Mouse (Mus musculus): ENCODE measurements around the gene Serpina3k.
A peak's percentile ranks its signal among the peaks of the same experiment; 100 is the strongest.
"Not testable (repeated sequence)": the region's sequence is repeated elsewhere in the genome, so short reads cannot be mapped to it uniquely, and the experiment has no call there.

Gene Serpina3k

GRCm38 (mm10) chr12:104338226-104338625, at the start of gene Serpina3k, which contains the start of gene Serpina3m:
Serpina3k (plus strand) TSS chr12:104338486.
Serpina3m (plus strand) TSS chr12:104338486.
- DNase-seq: not testable (repeated sequence)

DNA sequence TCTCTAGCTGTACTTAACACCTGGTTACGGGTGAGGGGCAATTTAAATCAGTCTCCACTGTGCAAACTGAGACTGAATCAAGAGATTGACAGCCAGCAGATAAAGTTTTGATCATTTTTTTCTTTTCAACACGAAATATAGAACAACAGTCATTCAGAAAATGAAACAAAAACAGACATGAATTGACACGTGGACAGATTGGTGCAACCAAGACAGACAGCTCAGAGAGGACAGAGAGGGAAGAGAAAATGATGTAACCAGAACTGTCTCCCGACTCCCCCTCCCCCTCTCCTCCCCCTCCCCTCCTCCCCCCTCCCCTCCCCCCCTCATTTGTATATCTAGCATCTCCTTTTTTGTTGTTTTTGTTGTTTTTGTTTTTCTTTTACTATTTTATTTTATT, 48.4 kb upstream of the Serpina3k start:
- no peak for DNase-seq

GRCm38 (mm10) chr12:104293963-104294362, 44.3 kb upstream of the Serpina3k start:
- no peak for DNase-seq

- no peak for DNase-seq
Measured at GRCm38 (mm10) chr12:104298049-104298448, 40.2 kb upstream of the Serpina3k start.

DNA sequence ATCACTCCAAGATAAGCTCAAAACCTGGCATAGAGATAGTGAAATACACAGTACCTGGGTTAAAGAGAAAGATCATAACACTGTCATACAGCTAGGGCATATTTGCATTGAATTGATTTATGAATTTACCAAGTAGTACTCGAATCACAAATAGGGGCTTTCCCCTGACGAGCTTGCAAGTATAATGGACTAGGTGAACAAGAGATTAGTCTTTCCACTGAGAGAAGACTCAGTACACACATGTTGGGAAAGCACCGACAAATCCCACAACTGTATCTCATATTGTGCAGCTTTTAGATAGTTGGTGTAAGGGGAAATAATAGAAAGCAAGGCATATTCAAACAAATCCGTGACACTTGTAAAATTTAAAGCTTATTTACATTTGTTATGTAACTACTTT, 32.3 kb upstream of the Serpina3k start:
- DNase-seq: no peak

- DNase-seq: no peak
Measured at GRCm38 (mm10) chr12:104314253-104314652, 24.0 kb upstream of the Serpina3k start, which contains the start of gene Serpina3j. Serpina3j (plus strand) TSS chr12:104314553.

DNA sequence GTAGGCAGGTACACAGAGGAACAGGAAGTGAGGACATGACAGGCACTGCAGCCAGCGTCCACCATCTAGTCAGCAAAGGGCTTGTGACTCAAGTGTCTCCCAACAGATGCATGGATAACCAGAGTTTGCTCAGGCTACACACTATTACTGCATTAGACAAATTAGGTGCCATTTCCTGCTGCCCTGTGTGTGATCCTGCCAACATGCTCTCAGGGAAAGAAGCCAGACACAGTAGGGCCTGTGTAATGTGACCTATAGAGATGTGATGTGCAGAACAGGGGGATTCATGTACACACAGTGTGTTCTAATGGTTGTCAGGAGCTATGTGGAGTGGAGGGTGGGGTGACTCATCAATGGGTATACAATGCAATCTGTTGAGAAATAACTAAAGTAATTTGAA, 15.8 kb upstream of the Serpina3k start:
- DNase-seq: no peak

GRCm38 (mm10) chr12:104331701-104332100, 6.6 kb upstream of the Serpina3k start:
- no peak for DNase-seq

DNA sequence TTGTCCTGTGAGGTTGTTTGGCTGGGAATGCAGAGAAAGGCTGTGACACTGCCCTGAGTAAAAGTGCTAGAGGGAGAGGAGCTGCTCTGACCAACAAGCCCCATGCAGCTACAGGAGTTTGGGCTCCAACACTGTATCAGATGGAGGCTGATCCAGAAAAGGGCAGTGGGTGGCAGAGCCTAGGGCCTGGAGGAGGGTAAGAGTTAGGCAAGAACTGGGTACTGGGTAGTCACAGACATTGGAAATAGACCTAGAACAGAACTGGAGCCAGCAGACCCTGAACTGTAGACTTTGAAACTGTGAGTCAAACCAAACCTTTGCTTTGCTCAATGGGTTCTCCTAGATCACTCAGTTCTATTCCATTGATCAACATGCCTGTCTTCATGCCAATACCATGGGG, 1.4 kb upstream of the Serpina3k start:
- not testable (repeated sequence) for DNase-seq

GRCm38 (mm10) chr12:104338705-104339104, 419 bp downstream of the Serpina3k start:
- no peak for DNase-seq

- DNase-seq: not testable (repeated sequence)
Measured at GRCm38 (mm10) chr12:104342489-104342888, 4.2 kb downstream of the Serpina3k start.

DNA sequence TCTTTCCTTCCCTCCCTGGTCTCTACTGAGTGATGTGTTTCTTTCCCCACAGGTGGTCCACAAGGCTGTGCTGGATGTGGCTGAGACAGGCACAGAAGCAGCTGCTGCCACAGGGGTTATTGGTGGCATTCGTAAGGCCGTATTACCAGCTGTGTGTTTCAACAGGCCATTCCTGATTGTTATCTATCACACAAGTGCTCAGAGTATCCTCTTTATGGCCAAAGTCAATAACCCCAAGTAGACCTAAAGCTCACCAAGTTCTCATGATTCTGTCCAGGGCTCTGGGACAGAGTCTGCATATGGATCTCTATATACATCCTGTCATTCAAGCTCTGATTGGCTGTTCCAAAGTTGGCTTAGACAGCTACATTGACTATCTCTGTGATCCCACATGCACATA, 6.9 kb downstream of the Serpina3k start:
- no peak for DNase-seq

GRCm38 (mm10) chr12:104345707-104346106, 7.4 kb downstream of the Serpina3k start:
- no peak for DNase-seq

GRCm38 (mm10) chr12:104347091-104347490, 8.8 kb downstream of the Serpina3k start:
- DNase-seq: no peak

- DNase-seq: peak in 1 of 2 experiments; percentile 6
Measured at GRCm38 (mm10) chr12:104351812-104352211, 13.5 kb downstream of the Serpina3k start.

DNA sequence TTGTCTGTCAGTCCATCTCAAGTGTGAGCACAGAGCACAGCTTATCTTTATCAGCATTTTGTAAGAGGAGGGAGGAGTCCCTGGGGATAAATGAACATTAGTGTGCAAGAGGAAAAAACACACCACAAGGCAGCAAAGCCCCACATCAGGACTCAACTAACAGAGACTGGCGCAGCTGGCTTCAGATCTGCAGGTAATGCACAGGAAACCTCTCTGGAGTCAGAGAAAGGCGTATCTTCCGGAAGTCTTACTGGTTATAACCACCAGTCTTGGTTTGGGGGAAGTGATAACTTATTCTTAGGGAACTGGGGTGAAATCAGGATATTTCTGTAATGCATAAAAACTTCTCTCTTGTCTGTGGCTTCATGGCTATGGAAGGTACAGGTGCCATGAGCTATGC, 17.7 kb downstream of the Serpina3k start:
- no peak for DNase-seq

- no peak for DNase-seq
Measured at GRCm38 (mm10) chr12:104369986-104370385, 31.7 kb downstream of the Serpina3k start.

DNA sequence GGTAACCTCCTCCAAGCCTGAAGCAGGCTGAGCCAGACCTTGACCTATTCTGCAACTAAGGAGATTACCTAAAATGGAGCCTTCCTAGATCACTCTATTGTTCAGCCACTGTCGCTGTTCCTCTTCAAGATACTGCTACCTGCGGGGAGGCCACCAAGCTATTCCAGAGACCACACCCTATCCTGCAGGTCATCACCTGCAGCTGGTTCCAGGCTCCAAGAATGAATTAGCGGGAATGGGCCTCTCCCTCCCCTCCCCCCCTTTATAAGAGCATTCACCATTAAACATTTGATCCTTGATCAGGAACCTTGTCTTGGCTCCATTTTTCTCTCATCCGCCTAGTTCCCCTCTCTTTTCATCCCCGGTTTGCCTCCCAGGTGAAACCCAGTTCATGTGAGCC, 38.9 kb downstream of the Serpina3k start:
- DNase-seq: not testable (repeated sequence)

DNA sequence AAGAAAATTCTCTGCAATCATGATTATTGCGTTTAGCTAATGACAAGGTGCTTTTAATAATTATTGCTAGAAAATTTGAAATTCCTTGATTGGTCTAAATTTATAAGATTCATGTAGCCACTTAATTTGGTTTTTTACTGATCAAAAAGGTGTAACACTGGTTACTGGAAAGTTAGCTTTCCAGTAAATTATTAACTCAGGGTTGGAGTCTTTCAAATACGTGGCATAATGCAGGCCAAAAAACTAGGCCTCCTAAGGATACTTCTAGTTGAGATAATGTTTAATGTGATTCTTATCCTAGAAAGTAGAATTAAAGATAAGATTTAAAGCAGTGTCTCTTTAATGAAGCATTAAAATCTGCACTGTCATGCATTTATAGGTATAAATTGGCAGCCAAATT, 40.1 kb downstream of the Serpina3k start:
- not testable (repeated sequence) for DNase-seq

GRCm38 (mm10) chr12:104378815-104379214, 40.5 kb downstream of the Serpina3k start:
- not testable (repeated sequence) for DNase-seq

DNA sequence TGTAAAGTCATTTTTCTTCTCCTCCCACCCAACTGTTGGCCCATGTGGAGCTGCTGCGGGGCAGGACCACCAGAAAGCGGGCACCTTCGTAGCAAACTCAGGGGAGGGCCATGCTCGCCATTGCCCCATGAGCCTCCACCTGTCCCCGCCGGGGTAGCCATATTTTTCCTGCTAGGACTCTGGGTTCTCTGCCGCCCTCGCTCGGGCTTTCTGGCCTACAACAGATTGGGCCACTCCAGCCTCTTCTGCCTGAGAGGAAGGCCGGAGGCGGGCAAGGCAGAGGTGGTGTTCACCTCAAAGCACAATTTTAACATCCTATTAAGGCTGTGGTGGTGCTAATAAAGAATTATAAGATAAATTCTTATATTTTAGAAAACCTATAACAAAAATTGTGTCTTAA, 41.6 kb downstream of the Serpina3k start:
- DNase-seq: no peak

DNA sequence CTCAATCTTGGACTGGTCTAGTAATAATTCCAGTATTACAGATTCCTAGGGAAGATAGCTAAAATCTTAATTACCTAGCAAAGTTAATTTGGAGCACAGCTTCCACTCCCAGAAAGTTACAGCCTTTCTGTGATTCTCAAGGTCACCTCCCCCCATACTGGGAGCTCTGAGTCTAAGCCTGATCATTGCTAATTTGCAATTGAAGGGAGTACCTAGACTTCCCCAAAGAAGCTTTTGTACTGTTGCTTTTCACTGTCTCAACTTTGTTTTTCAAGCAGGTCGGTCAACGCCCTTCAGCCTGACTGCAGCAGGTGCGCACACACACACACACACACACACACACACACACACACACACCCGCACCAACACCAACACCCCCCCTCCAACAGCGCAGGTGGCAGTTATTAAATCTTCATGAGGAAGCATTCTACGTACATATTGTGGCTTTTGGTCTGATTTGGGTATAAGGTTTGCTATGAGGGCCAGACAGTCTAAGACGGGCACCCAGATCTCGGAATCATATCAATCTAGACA, 42.9 kb downstream of the Serpina3k start:
- not testable (repeated sequence) for DNase-seq

DNA sequence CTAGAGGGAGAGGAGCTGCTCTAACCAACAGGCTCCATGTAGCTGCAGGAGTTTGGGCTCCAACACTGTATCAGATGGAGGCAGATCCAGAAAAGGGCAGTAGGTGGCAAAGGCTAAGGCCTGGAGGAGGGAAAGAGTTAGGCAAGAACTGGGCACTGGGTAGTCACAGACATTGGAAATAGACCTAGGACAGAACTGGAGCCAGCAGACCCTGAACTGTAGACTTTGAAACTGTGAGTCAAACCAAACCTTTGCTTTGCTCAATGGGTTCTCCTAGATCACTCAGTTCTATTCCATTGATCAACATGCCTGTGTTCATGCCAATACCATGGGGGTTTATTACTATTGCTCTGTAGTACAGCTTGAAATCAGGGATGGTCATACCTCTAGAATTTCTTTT, 47.7 kb downstream of the Serpina3k start:
- DNase-seq: not testable (repeated sequence)

- not testable (repeated sequence) for DNase-seq
Measured at GRCm38 (mm10) chr12:104386878-104387277, 48.6 kb downstream of the Serpina3k start.

- DNase-seq: no peak
Measured at GRCm38 (mm10) chr12:104388477-104388876, 50.2 kb downstream of the Serpina3k start.
